Mouse (Mus musculus) induced T-regulatory cell, adult 2 months (primary cell): Measurements from ENCODE around the gene Gm49425.

Experiments used
- DNase-seq: peaks from one replicate; pipeline ENCODE4 v3.0.0-alpha.2; 2012; ENCODE audit warnings: low read depth

Gm49425 gene

DNA sequence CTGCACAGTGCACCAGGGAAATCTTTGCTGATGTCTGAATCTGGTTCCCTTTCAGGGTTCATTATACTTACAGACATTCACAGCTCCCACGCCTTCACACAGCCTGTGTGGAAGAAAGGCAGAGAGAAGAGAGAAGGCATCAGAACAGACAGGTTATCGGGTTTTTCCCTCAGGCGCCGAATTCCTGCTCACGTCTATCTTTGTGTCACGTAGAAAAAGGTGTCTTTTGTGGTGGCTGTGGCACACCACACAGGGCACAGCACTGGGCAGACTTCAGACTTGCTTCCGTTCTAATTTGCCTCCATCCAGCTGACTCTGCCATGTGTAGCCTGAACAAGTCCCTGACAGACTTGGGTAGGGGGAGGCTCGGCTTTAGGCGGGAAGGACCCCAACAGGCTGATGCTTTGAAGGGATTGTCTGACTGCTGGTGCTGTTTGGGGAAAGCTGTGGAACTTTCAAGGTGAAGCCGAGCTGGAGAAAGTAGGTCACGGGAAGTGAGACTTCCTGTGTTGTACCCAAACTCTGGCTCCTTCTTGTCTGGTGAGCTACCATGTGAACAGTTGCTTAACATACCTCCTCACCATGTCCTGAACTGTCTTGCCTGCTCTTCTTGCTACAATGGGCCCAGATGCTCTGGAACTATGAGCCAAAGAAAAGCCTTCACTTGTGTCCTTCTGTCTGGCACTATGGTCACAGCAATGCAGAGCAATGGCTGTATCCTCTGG, 31.0 kb downstream of the Gm49425 start:
- DNase-seq = peak; percentile 47

DNA sequence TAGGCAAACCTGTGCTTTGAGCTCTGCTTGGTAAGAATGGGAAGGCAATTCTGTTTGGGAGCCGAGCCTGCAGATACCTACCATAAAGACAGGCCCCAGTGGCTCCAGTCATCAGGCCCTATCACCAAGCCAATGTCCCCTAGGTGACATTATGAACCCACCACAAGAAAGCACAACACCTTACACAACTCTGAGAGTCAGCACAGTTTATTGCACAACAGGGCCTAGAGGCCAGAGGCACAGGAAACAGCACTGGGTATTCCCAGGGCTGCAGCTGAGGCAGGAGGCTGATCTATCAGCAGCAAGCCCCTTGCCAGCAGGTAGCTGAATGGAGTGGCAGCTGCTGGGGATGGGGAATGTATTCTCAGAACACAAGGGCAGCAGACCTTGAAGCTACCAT, 32.1 kb downstream of the Gm49425 start:
- no peak for DNase-seq

- no peak for DNase-seq
Measured at GRCm38 (mm10) chr15:101483646-101484045, 33.4 kb downstream of the Gm49425 start.

DNA sequence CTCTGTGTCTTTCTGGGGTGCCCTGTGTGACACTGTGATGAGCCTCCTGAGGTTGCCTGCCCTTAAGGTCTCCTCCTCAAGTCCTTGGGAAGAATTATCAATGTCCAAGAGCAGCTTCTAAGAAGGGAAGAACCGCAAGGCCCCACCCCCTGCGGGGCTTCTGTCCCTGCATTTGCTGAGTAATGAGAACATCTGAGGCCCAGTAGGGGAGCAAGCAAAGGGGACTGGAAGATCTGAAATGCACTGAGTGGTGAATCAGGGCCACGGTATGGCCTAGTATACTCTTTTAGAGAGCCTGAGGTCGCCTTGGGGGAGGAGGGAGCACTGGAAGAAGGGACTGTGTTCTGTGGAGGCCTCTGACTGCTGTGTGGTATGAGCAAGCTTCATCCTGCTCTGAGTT, 35.0 kb downstream of the Gm49425 start:
- no peak for DNase-seq

GRCm38 (mm10) chr15:101479666-101480060, 37.4 kb downstream of the Gm49425 start:
- DNase-seq = no peak

DNA sequence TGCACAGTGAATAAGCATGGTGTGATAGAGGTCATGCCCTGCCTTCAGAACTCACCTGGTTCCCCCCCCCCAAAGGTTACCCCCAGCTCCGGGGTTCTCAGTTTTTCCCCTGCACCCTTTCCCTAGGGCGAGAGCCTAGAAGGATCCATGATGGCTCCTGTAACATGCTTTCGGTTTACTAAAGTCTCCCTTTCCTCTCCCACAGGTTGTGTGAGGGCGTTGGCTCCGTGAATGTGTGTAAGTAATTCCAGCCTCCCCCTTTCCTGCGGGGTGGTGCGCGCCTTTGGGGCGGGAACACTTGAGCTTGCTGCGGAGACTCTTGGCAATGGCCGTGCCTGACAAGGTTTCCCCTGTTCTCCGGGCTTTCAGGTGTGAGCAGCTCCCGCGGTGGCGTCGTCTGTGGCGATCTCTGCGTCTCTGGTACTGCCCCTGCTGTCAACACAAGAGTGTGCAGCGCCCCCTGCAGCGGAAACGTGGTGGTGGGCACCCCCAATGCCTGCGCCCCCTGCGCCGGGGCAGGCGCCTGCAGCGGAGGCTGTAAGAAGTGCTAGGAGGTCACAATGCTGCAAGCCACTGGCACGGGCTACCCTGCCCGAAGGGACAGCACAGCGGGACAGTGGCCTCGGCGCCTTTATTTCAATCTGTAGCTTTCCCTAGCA, 37.9 kb downstream of the Gm49425 start:
- peak; percentile 46 for DNase-seq

DNA sequence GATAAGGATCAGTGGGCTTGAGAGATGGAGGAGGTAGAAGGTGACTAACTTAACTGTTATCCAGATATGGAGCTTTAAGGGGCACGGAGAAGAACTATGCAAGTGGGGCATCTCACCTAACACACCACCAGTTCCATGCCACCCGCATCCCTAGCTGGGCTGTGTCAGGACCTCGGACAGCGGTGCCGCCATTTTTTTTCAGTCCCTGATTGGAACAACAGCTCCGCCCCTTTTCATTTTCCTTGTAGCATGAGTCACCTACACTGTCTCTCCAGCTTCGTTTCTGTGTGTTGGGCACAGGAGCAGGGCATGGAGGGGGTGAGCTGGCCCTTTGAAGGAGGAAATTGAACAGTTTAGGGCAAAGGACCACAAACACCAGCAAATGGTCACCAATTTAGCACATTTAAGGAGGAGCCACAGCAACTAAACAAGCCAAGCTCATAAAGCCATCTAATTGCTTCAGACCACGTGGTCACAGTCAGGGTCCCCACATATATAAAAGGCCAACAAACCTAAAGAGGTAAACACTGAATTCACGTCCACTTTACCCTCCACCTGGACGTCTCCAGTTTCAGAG, 44.0 kb downstream of the Gm49425 start, which contains the start of gene Krt86:
Krt86 (plus strand) TSS at position 527 of the 577 bp plus-strand sequence.
- DNase-seq = peak; percentile 25

DNA sequence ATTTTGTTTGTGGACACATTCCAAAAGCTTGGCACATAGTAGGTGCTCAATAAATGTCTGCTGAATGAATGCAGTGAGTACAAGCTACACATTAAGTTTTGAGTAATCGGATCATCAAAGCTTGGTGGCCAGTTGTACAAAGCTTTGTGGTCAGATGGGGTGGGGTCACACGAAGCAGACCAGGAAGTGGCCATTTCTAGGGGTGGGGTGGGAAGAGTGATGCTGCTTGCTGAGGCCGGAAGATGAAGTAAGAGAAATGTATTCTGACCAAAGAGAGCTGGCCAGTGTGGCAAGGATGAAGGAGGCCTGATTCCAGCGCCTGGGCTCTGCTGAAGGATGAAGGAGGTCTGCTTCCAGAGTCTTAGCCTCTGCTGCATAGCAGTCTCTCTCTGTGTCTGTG, 48.0 kb downstream of the Gm49425 start:
- no peak for DNase-seq
